Mouse (Mus musculus) erythroblast, embryonic 14.5 days (primary cell): ENCODE results near the gene Pot1a. TPM values are rescaled to one million over a fixed set of nuclear protein-coding genes. Genes with fewer than 3 reads are reported as not detected.

Source experiments
- H3K27me3 ChIP-seq: 2 replicates; pipeline ENCODE4 v1.6.1; 2012; ENCODE audit warnings: inconsistent platforms; ENCODE audit not compliant: control insufficient read depth
- H3K36me3 ChIP-seq: 2 replicates; pipeline ENCODE4 v1.6.1; 2012; ENCODE audit warnings: mild to moderate bottlenecking, inconsistent platforms; ENCODE audit not compliant: control insufficient read depth
- H3K4me1 ChIP-seq: 2 replicates; pipeline ENCODE4 v1.6.1; 2012; ENCODE audit warnings: inconsistent platforms; ENCODE audit not compliant: control insufficient read depth
- H3K4me3 ChIP-seq: replicated peaks from 2 replicates; pipeline ENCODE3; 2012; ENCODE audit warnings: moderate library complexity, mild to moderate bottlenecking, inconsistent platforms
- H3K9me3 ChIP-seq: 2 replicates; pipeline ENCODE4 v1.6.1; 2012; ENCODE audit warnings: low read length, inconsistent platforms, mixed read lengths; ENCODE audit not compliant: control insufficient read depth
- GATA1 ChIP-seq: IDR thresholded peaks from 2 replicates; pipeline ENCODE4 v1.6.1; 2012; ENCODE audit warnings: low read length, inconsistent platforms, mixed read lengths
- TAL1 ChIP-seq: IDR thresholded peaks from 3 replicates; pipeline ENCODE4 v1.6.1; 2012; ENCODE audit warnings: low read length, inconsistent platforms, mixed read lengths
- polyA plus RNA-seq: library from polyadenylated mRNA; stranded (reverse); fragments of >175 nt; gene quantifications from 2 replicates; pipeline ENCODE4 v1.2.3, GENCODE M21; 2012

The Pot1a gene
- polyA plus RNA-seq, result 0.18 and 0.20 TPM in 2 replicates

DNA sequence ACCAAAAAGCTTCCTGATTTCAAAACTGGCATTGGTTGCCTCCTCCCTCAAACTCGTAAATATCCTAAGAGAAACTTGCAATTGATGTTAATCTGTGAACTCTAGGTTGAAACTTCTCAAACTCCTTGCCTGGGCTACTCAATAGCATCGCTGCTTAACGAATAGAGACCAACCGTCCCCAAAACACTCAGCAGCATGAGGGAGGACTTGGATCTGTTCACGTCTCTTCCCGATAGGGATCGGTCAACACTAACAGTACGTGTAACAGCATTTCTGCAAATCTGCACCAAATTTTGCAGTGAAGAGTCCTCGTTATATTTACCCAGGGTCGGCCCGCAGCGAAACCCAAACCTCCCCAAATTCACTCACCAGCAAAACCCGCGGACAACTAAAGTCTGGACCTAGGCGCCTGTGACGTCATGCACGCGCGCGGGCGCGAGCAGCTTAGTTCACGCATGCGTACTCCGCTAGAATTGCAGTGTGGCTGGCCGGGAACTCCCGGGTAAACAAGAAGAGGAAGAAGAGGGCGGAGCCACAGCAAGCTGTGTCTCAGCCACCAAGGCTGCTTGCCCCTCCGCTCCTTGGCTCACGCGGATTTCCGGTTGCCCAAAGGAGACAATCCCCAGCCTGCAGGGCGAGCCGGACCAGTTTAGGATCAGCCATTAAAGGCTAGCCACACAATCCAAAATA lies at the start of gene Pot1a:
TSS of gene Pot1a (minus strand) at position 441 of the 690 bp plus-strand sequence.
- H3K9me3 ChIP-seq, result no peaks in the 10 kb centered on the region
- no peak for TF ChIP-seq GATA1
- no peak for TF ChIP-seq TAL1
- H3K4me3 ChIP-seq, result peak within 1 kb of the TSS; percentile 73
- peaks cover 21% of the 10 kb centered on the region for H3K36me3 ChIP-seq
- H3K4me1 ChIP-seq, result peaks cover 28% of the 10 kb centered on the region
- H3K27me3 ChIP-seq, result peaks cover 2% of the 10 kb centered on the region; the same call in 1 of the 2 replicates

DNA sequence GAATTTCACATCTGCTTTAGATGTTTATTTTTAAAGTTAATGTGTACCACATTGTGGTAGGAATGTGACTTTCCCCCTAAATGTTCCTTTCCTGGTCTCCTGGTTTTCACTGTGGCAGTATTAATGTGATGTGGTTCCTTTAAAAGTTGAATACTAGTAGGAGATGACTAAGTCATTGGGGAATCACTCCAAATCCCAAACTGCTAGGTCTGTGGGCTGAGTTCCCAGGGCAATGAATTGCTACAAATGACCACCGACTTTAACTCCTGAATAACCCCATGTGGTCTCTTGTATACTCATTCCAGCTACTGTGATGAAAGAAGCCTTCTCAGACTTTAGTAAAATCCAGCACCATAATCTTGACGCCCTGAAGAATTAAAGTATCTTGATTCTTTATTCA lies 27.2 kb upstream of the Pot1a start:
- peaks cover under 1% of the 10 kb centered on the region; the same call in 1 of the 2 replicates for H3K4me1 ChIP-seq
- H3K4me3 ChIP-seq, result no peak overlapping the region
- H3K36me3 ChIP-seq, result no peaks in the 10 kb centered on the region
- TF ChIP-seq GATA1 (no peak), TAL1 (no peak)
- H3K27me3 ChIP-seq, result no peaks in the 10 kb centered on the region
- H3K9me3 ChIP-seq, result no peaks in the 10 kb centered on the region

DNA sequence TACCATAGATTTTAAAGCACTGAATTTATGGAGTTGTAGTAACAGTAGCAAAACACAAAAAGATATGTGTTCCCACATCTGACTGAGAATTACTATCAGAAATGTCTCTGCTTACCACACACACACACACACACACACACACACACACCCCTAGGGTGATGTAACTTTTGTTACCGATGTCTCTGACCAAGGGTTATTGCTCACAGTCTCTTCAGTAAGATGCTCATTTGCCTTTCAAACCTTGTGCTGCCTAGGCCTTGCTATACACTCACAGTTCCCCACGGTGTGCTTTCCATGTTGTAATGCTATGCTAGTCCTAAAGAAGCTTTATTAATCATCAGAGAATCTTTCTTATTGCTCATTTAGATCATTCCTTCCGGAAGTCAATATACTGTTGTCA lies 3.0 kb downstream of the Pot1a start:
- no peaks in the 10 kb centered on the region for H3K27me3 ChIP-seq
- H3K9me3 ChIP-seq, result no peaks in the 10 kb centered on the region
- H3K4me3 ChIP-seq, result no peak overlapping the region
- TF ChIP-seq GATA1 (no peak), TAL1 (no peak)
- H3K36me3 ChIP-seq, result peaks cover 39% of the 10 kb centered on the region
- H3K4me1 ChIP-seq, result peaks cover 34% of the 10 kb centered on the region

DNA sequence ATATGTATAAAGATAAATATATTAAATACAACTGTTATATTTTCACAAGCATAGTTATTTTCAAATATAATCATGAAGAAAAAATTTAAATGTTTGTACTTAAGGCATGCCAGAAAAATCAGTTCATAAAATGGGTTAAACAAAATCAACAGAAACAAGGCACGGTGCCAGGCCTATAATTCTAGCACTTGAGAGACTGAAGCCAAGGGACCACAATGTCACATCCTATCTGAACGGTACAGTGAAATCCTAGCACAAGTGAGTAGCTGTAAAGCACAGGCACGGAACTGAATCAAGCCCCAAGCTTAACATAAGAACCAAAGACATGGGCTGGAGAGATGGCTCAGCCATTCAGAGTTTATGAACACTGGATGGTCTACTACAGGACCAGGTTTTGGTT lies 6.8 kb downstream of the Pot1a start:
- Histone ChIP-seq H3K4me1 (peaks cover 26% of the 10 kb centered on the region), H3K9me3 (no peaks in the 10 kb centered on the region), H3K36me3 (peaks cover 65% of the 10 kb centered on the region), H3K4me3 (no peak overlapping the region), H3K27me3 (no peaks in the 10 kb centered on the region)
- TF ChIP-seq TAL1, result no peak
- no peak for TF ChIP-seq GATA1

DNA sequence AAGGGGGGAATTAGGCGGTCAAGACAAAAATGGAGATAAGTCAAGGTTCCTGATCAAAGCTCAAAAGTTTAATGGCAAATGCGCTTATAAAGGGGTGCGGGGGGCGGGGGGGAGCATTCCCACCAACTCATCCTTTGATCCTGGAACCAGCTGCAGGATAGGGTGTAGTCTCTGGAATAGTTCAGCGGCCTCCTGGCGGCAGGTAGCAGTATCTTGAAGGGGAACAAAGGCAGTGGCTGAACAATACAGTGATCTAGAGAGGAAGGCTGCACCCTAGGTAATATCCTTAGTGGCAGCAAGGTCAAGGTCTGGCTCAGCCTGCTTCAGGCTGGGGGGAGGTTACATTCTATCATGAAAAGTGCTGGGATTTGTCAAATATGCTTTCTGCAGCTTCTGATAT lies 7.8 kb downstream of the Pot1a start:
- Histone ChIP-seq H3K9me3 (no peaks in the 10 kb centered on the region), H3K4me1 (peaks cover 21% of the 10 kb centered on the region), H3K4me3 (no peak overlapping the region), H3K36me3 (peaks cover 71% of the 10 kb centered on the region), H3K27me3 (no peaks in the 10 kb centered on the region)
- TF ChIP-seq TAL1, result no peak
- TF ChIP-seq GATA1, result no peak

DNA sequence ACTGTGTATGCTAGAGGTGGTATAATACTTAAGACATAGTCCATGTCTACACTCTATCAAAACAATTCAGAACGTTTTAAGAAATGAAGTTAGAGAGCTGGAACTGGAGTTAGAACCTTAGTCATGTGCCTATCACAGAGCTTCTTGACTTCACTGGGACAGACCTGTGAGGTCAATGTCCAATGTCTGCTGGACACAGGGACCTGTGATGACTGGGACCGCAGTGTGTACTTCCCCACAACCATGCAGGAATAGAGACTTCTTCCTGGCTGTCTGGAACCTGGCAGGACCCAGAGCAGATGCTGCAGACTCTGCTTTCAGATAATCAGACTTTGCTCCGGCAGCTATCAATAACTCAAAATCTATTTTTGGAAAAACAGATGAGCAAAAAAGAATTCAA lies 40.8 kb downstream of the Pot1a start:
- TF ChIP-seq TAL1 (no peak), GATA1 (no peak)
- H3K4me1 ChIP-seq, result no peaks in the 10 kb centered on the region
- H3K36me3 ChIP-seq, result peaks cover 90% of the 10 kb centered on the region

DNA sequence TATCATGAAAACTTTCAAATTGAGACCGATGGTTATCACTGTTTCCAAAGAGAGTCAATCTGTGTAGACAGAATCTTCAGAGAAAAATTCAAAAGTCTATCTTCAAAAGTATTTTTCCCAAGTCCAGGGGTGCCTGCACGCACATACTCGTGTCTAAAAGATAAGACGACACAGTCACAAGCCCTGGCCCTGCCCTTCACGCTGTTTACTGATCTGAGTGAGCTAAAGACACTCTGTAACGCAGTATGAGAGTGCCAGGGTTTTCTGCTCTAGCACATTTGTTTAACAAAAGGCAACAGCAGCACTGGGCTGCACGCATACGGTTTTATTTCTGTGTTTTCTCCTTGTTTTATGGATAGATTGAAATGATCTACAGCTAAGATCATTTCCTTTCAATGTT lies 41.5 kb downstream of the Pot1a start:
- no peaks in the 10 kb centered on the region for H3K27me3 ChIP-seq
- H3K4me3 ChIP-seq, result no peak overlapping the region
- peaks cover 91% of the 10 kb centered on the region for H3K36me3 ChIP-seq
- no peaks in the 10 kb centered on the region for H3K9me3 ChIP-seq
- no peaks in the 10 kb centered on the region for H3K4me1 ChIP-seq
- no peak for TF ChIP-seq TAL1
- no peak for TF ChIP-seq GATA1

More for the DNA sequence above, 40.8 kb downstream of the Pot1a start:
- Histone ChIP-seq H3K4me3 (no peak overlapping the region), H3K27me3 (no peaks in the 10 kb centered on the region), H3K9me3 (no peaks in the 10 kb centered on the region)

DNA sequence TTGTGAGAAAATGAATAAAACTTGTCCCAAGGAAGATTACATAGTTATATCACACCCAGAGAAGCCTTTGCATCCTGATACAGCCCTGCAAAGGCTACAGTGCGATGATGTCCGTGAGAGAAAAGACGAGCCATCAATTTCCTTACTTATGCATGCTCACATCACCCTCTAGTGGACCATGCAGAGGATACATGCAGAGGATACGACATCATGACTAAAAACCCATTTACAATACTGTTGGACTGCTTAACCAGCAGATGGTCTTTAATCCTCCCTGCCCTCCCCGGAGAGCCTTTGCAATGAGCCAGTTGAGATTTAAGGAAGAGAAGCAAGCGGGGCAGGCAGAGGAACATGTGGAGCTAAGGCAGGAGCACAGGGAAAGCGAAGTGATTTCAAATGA lies 42.0 kb downstream of the Pot1a start:
- Histone ChIP-seq H3K9me3 (no peaks in the 10 kb centered on the region), H3K36me3 (peaks cover 91% of the 10 kb centered on the region)
- TF ChIP-seq GATA1 (no peak), TAL1 (no peak)

DNA sequence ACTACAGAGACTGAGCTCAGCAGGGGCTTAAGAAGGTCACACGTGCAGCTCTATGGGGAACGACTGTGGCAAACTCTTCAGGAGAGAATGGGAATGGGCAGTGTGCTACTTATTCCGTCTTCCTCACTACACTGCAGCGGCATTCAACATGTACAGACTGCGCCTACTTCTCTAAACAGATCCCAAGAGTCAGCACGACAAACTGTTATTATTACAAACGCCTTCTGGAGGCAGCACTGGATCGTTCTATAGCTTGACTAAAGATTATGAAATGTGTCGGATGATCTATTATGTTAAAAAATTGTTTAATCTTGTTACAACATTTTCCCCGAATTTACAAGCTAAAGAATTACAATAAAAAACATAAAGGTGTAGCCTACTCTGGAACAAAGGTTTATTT lies 42.8 kb downstream of the Pot1a start:
- H3K27me3 ChIP-seq, result no peaks in the 10 kb centered on the region
- H3K9me3 ChIP-seq, result no peaks in the 10 kb centered on the region
- H3K4me3 ChIP-seq, result no peak overlapping the region
- H3K36me3 ChIP-seq, result peaks cover 91% of the 10 kb centered on the region
- H3K4me1 ChIP-seq, result no peaks in the 10 kb centered on the region
- TF ChIP-seq TAL1, result no peak
- no peak for TF ChIP-seq GATA1

More for the DNA sequence above, 42.0 kb downstream of the Pot1a start:
- Histone ChIP-seq H3K27me3 (no peaks in the 10 kb centered on the region), H3K4me3 (no peak overlapping the region), H3K4me1 (no peaks in the 10 kb centered on the region)
